Comparison of ENCODE assay signal across 16 mouse cellular contexts in the genomic region with DNA sequence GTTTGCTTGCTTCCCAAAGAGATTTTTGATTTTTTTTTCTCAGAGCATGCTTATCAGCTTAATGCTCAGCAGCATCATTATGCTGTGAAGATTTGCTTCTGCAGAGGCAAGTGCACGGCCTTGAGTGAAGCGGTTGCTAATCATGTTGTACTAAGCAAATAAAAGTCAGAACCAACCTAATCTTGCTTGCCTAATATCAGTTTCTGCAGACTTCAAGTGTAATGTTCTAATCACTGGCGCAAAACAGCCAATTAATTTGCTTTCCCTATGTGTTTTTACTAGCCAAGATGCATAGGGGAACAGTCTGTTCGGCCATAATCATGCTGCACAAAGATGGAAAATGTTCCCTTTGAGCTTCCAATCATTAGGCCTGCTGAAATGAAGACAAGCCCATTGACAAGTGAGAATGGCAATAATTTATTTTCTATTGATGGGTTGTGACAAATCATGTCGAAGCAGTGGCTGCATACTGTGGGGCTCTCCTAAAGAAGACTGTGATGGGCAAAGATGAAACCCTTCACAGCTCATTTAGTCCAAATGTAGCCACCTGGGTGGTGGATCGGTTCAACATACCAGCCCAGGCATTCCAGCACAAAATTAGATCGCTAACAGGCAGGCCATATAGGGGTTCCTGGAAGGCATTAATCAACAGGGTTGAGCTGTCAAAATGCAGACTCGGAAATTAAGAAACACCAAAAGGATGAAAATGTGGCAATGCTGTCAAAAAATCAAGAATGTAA.
DNase-seq lines count a peak whose midpoint lies in the region; ATAC-seq and TF ChIP-seq lines count a peak whose summit lies in the region.
"Had no signal": no experiment of that assay in that cellular context is flagged by ENCODE, and none has a peak within 500 bp of the region (broad histone marks: within the 10 kb centered on the region; RNA-seq: fewer than 3 reads in every experiment).

No protein-coding gene starts in this region.

- 52% methylated on average over 8 of the region's 8 CpGs for WGBS in kidney, embryonic 16.5 days
- WGBS in kidney, adult 2 months = 54% methylated on average over 8 of the region's 8 CpGs
- WGBS in forebrain, embryonic 14.5 days = 34% methylated on average over 8 of the region's 8 CpGs
- WGBS in hindbrain, postnatal 0 days = 51% methylated on average over 8 of the region's 8 CpGs
- 44% methylated on average over 8 of the region's 8 CpGs for WGBS in neural tube, embryonic 13.5 days
- WGBS in embryonic facial prominence, embryonic 10.5 days = 81% methylated on average over 8 of the region's 8 CpGs

- no peak overlapping the region for H3K9ac ChIP-seq in kidney, embryonic 16.5 days (replicated peaks; ENCODE audit: low read length)
- no peak overlapping the region for H3K9ac ChIP-seq in forebrain, embryonic 14.5 days (ENCODE audit: low read length)
- no peak overlapping the region for H3K9ac ChIP-seq in hindbrain, postnatal 0 days (replicated peaks; ENCODE audit: low read length)
- H3K9ac ChIP-seq in neural tube, embryonic 13.5 days = no peak overlapping the region
- H3K9ac ChIP-seq: embryonic facial prominence, embryonic 13.5 days; heart, embryonic 13.5 days; limb, embryonic 13.5 days had no signal

- no peak overlapping the region for H3K27ac ChIP-seq in kidney, embryonic 16.5 days (ENCODE audit: low read length)
- no peak overlapping the region for H3K27ac ChIP-seq in kidney, adult 2 months (ENCODE audit: insufficient read depth, low read depth, low read length)
- H3K27ac ChIP-seq in forebrain, embryonic 14.5 days (ENCODE audit: low read depth, low read length) = no peak overlapping the region; the same call in 1 of the 2 replicates
- no peak overlapping the region for H3K27ac ChIP-seq in hindbrain, postnatal 0 days
- no peak overlapping the region for H3K27ac ChIP-seq in neural tube, embryonic 13.5 days (replicated peaks)
- H3K27ac ChIP-seq in embryonic facial prominence, embryonic 10.5 days (replicated peaks) = no peak overlapping the region
- H3K27ac ChIP-seq: embryonic facial prominence, embryonic 13.5 days; heart, embryonic 13.5 days; limb, embryonic 13.5 days had no signal

- H3K4me1 ChIP-seq in kidney, embryonic 16.5 days (ENCODE audit: insufficient read depth, low read length) = 0 out of 2 replicates have a peak, but pooled peaks cover 4% of the 10 kb centered on the region
- H3K4me1 ChIP-seq in kidney, adult 2 months (ENCODE audit: control insufficient read depth, insufficient read depth, low read length) = no peaks in the 10 kb centered on the region
- 0 out of 2 replicates have a peak, but pooled peaks cover 3% of the 10 kb centered on the region for H3K4me1 ChIP-seq in forebrain, embryonic 14.5 days (ENCODE audit: control insufficient read depth, insufficient read depth, low read length)
- H3K4me1 ChIP-seq in hindbrain, postnatal 0 days (ENCODE audit: insufficient read depth, low read length) = no peaks in the 10 kb centered on the region
- peaks cover 6% of the 10 kb centered on the region; the same call in 1 of the 2 replicates for H3K4me1 ChIP-seq in neural tube, embryonic 13.5 days (replicated peaks)
- H3K4me1 ChIP-seq in embryonic facial prominence, embryonic 10.5 days = no peaks in the 10 kb centered on the region; the same call in 1 of the 2 replicates
- H3K4me1 ChIP-seq: embryonic facial prominence, embryonic 13.5 days; heart, embryonic 13.5 days; limb, embryonic 13.5 days had no signal

- H3K9me3 ChIP-seq in kidney, embryonic 16.5 days (ENCODE audit: low read length) = no peaks in the 10 kb centered on the region
- no peaks in the 10 kb centered on the region for H3K9me3 ChIP-seq in forebrain, embryonic 14.5 days (replicated peaks; ENCODE audit: control insufficient read depth, low read length)
- no peaks in the 10 kb centered on the region for H3K9me3 ChIP-seq in hindbrain, postnatal 0 days (ENCODE audit: low read length)
- H3K9me3 ChIP-seq in neural tube, embryonic 13.5 days = no peaks in the 10 kb centered on the region
- no peaks in the 10 kb centered on the region for H3K9me3 ChIP-seq in embryonic facial prominence, embryonic 10.5 days
- H3K9me3 ChIP-seq: embryonic facial prominence, embryonic 13.5 days; heart, embryonic 13.5 days; limb, embryonic 13.5 days had no signal

- no peak overlapping the region for H3K4me3 ChIP-seq in kidney, embryonic 16.5 days (ENCODE audit: low read length)
- no peak overlapping the region for H3K4me3 ChIP-seq in kidney, adult 2 months (ENCODE audit: insufficient read depth, low read depth, low read length)
- H3K4me3 ChIP-seq in forebrain, embryonic 14.5 days (ENCODE audit: low read depth, low read length) = no peak overlapping the region
- H3K4me3 ChIP-seq in hindbrain, postnatal 0 days (ENCODE audit: low read length) = no peak overlapping the region
- H3K4me3 ChIP-seq in neural tube, embryonic 13.5 days = no peak overlapping the region
- no peak overlapping the region for H3K4me3 ChIP-seq in embryonic facial prominence, embryonic 10.5 days
- H3K4me3 ChIP-seq: embryonic facial prominence, embryonic 13.5 days; heart, embryonic 13.5 days; limb, embryonic 13.5 days had no signal

- ATAC-seq in kidney, embryonic 16.5 days (ENCODE audit: low FRiP score, low TSS enrichment) = peak; percentile 27; the same call in 1 of the 2 replicates
- ATAC-seq in forebrain, embryonic 14.5 days = peak; percentile 42; the same call in 1 of the 2 replicates
- ATAC-seq in hindbrain, postnatal 0 days = 0 out of 2 replicates have a peak, but pooled peaks have one; percentile 43
- peak; percentile 47 for ATAC-seq in neural tube, embryonic 13.5 days (ENCODE audit: low read depth)

- H3K27me3 ChIP-seq in kidney, embryonic 16.5 days (ENCODE audit: insufficient read depth, low read length) = no peaks in the 10 kb centered on the region
- no peaks in the 10 kb centered on the region for H3K27me3 ChIP-seq in kidney, adult 2 months (replicated peaks; ENCODE audit: control insufficient read depth, insufficient read depth, low read length)
- no peaks in the 10 kb centered on the region for H3K27me3 ChIP-seq in forebrain, embryonic 14.5 days (replicated peaks; ENCODE audit: control insufficient read depth, insufficient read depth, low read length)
- H3K27me3 ChIP-seq in hindbrain, postnatal 0 days (ENCODE audit: insufficient read depth, low read length) = no peaks in the 10 kb centered on the region
- H3K27me3 ChIP-seq in neural tube, embryonic 13.5 days = no peaks in the 10 kb centered on the region
- no peaks in the 10 kb centered on the region for H3K27me3 ChIP-seq in embryonic facial prominence, embryonic 10.5 days (replicated peaks; ENCODE audit: low read depth, poor library complexity, severe bottlenecking)
- H3K27me3 ChIP-seq: embryonic facial prominence, embryonic 13.5 days; heart, embryonic 13.5 days; limb, embryonic 13.5 days had no signal

- H3K4me2 ChIP-seq in kidney, embryonic 16.5 days (replicated peaks; ENCODE audit: low read depth, low read length) = no peak overlapping the region
- no peak overlapping the region for H3K4me2 ChIP-seq in forebrain, embryonic 14.5 days (ENCODE audit: low read length)
- no peak overlapping the region for H3K4me2 ChIP-seq in hindbrain, postnatal 0 days (ENCODE audit: low read depth, low read length)
- no peak overlapping the region for H3K4me2 ChIP-seq in neural tube, embryonic 13.5 days
- H3K4me2 ChIP-seq: embryonic facial prominence, embryonic 13.5 days; heart, embryonic 13.5 days; limb, embryonic 13.5 days had no signal

- no peak for TF ChIP-seq POLR2A in kidney, adult 2 months (IDR thresholded peaks at IDR 0.05; ENCODE audit: low read depth, low read length)

- no peak for TF ChIP-seq CTCF in kidney, adult 2 months (conservative IDR thresholded peaks at IDR 0.05; ENCODE audit: insufficient read depth, insufficient read length, low read depth, low read length)
- no peak for TF ChIP-seq CTCF in hindbrain, postnatal 0 days (IDR thresholded peaks at IDR 0.05; ENCODE audit: low read depth)

- no peaks in the 10 kb centered on the region for H3K36me3 ChIP-seq in kidney, embryonic 16.5 days (ENCODE audit: insufficient read depth, low read length)
- no peaks in the 10 kb centered on the region for H3K36me3 ChIP-seq in kidney, adult 2 months (ENCODE audit: control insufficient read depth, insufficient read depth, low read length)
- H3K36me3 ChIP-seq in forebrain, embryonic 14.5 days (ENCODE audit: control insufficient read depth, insufficient read depth, low read length) = no peaks in the 10 kb centered on the region
- no peaks in the 10 kb centered on the region for H3K36me3 ChIP-seq in hindbrain, postnatal 0 days (ENCODE audit: insufficient read depth, low read length)
- no peaks in the 10 kb centered on the region for H3K36me3 ChIP-seq in neural tube, embryonic 13.5 days
- no peaks in the 10 kb centered on the region for H3K36me3 ChIP-seq in embryonic facial prominence, embryonic 10.5 days (replicated peaks)
- H3K36me3 ChIP-seq: embryonic facial prominence, embryonic 13.5 days; heart, embryonic 13.5 days; limb, embryonic 13.5 days had no signal

- DNase-seq in kidney, adult 2 months = no peak
- DNase-seq in forebrain, embryonic 14.5 days (ENCODE audit: low spot score) = peak; percentile 31
- peak; percentile 15 for DNase-seq in hindbrain, postnatal 0 days (ENCODE audit: low spot score)
- DNase-seq in embryonic facial prominence, embryonic 10.5 days (ENCODE audit: low spot score) = no peak
- DNase-seq in frontal cortex, postnatal 14 days (ENCODE audit: low spot score in 2 of 2) = no peak
- DNase-seq in heart, adult 8-10 months (ENCODE audit: low spot score) = no peak
- DNase-seq: B cell, adult 2 months; cerebellum, adult 11-12 months; cerebellum, postnatal 36 days; kidney, adult 8-10 months; thymus, adult 18-20 months had no signal

Comparison
In these comparisons a context has a peak if more than half of its experiments do, and no peak if none do; other contexts are left out.
1. DNase-seq: peak in forebrain, embryonic 14.5 days (single experiment) and hindbrain, postnatal 0 days (single experiment); none in kidney, adult 2 months (single experiment), embryonic facial prominence, embryonic 10.5 days (single experiment), frontal cortex, postnatal 14 days (0 of 2) and heart, adult 8-10 months (single experiment).
2. Peak in every context shown above with its lines, with median percentiles within 50 percentile points of each other: ATAC-seq.